Mouse (Mus musculus) liver, embryonic 14.5 days (tissue): ENCODE measurements around the gene Cox6a2.

Source experiments
- CTCF ChIP-seq: IDR thresholded peaks from 2 replicates; pipeline ENCODE4 v1.5.1; 2016; ENCODE audit warnings: antibody characterized with exemption, low read depth, control low read depth
- EP300 ChIP-seq: IDR thresholded peaks from 2 replicates; pipeline ENCODE4 v1.6.1; 2016; ENCODE audit warnings: antibody characterized with exemption, low read depth

GRCm38 (mm10) chr7:128248081-128249042 lies 42.2 kb upstream of the Cox6a2 start:
- TF ChIP-seq EP300 (no peak), CTCF (no peak)
